Mouse (Mus musculus) cerebellum, postnatal 4 days (tissue): ENCODE results near the gene Nrros.
A peak's percentile ranks its signal among the peaks of the same experiment; 100 is the strongest.

ENCODE experiments used
- DNase-seq, 2 experiments: peaks; one replicate each; pipeline ENCODE4 v3.0.0; 2022; ENCODE audit warnings: low spot score in 2 of 2, mixed read lengths in 1 of 2

Gene Nrros

DNA sequence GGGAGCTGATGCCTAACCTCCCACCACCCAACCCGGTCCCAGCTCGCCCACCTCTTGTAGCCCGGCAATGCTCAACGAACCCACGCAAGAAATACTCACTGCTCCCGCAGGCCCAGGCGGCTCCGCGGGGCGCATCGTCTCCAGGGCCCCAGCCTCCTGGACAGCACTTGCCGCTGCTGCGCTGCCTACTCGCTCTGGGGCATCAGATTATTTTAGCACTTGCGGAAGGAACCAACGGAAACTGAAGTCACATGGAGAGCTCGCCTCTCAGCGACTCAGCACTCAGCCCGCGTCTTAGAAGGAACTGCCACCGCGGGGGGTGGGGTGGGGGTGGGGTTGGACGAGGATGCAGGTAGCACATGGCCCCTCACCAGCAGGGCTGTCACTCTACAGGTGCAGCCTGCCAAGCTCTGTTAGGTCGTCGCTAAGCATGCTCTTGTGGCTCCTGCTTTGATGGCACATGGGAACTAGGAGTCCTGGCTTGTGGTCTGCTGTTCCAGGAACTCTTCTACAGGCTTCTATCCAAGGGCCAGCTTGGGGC, at the start of gene Nrros:
Gene Nrros (minus strand): TSS at position 314 of the 541 bp plus-strand sequence.
- no peak for DNase-seq

DNA sequence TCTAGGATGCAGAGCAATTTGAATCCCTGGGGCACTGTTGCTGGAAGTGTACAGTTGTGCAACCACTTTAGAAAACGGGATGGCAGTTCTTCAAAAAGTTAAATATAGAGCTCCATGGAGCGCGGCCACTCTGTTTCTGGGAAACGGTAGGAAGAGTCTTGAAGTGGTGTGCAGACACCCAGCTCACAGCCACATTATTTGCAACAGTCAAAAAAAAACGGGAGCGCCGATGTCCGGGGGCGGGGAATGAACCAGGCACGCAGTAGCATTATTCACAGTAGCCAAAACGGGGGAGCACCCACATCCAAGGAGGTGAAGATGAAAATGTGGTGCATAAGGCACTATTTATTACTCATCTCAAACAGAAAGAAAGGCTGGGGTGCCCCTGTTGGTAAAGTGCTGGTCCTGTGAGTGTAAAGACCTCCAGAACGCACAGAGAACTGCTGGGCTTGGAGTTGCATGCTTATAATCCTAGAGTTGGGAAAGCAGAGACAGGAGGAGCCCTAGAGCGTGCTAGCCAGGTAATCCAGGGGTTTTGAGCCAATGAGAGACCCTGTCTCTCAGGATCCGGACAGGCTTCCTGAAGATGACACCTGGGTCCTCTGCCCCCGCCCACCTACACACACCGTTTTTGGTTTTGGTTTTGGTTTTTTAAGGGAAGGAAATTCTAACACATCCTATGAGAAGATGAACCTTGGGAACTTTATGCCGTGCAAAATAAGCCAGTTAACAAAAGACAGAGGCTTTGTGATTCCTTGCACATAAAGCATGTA, 49.6 kb upstream of the Nrros start:
- no peak for DNase-seq

GRCm38 (mm10) chr16:32214156-32214555, 48.8 kb upstream of the Nrros start:
- DNase-seq, result no peak

GRCm38 (mm10) chr16:32204902-32205301, 39.5 kb upstream of the Nrros start:
- DNase-seq, result no peak

- peak in 1 of 2 experiments; percentile 10 for DNase-seq
Measured at GRCm38 (mm10) chr16:32202681-32203080, 37.3 kb upstream of the Nrros start.

DNA sequence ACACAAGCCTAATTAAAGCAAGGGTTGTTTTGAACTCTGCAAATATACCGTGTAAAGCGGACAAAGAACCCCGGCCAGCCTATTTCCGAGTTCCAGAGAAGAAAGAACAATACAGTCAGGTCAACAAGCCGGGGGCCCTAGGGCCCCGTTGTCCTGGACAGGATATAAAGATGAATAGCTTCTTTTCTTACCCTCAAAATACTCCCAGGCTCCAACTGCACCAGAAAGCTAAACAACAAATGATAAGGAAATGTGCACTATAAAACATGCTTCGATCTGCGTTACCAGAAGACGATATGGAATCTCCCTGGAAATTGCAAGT, 35.6 kb upstream of the Nrros start:
- DNase-seq, result no peak

DNA sequence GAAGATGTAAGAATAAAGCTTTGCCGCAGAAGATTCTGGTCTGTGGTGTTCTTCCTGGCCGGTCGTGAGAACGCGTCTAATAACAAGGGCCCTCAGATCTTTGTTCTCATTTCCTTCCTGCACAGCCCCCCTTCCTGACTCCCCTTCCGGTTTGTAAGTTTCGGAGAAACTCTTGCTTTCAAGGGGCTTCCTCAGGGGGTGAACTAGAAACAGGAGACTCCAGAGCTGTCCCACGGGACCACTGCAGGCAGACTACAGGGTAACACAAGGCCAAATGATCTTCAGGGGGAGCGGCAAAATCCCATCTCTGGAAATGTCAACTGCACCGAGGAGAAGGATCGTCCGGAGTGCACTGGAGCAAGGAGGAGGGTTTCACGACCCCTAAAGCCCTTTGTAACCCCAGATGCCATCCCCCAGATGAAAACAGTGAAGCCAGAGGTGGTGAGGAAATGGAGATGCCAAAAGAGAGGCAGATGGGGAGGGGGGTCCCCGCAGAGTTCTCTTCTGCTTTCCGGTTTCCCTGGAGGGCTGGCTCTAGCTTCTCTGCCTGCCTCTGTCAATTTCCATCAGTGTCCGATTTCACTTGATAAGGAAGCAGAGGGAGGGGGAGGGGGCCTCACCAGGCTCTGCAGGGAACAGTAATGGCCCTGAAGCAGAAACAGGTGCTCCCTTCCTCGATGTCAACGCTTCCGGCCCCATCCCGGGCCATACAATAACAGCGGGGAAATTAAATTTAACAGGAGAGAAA, 35.0 kb upstream of the Nrros start:
- peak in 1 of 2 experiments; percentile 18 for DNase-seq

GRCm38 (mm10) chr16:32190011-32190441, 24.6 kb upstream of the Nrros start:
- no peak for DNase-seq

DNA sequence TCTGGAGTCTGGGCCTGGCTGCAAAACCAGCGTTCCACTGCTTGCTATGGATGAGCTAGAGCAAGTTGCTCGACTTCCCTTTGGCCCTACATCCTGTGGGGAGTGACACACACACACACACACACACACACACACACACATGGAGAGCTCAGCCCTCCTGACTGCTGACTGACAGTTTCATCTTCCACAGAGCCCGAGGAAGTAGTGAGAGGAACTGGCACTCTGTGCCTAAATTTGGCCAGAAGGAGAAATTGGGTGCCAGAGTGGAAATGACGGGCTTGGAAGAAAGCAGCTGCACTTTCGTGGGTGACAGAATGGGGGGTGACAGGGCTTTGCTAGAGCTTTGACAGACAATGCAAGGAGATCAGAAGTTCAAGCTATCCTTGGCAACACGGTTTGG, 23.7 kb upstream of the Nrros start:
- peak in 1 of 2 experiments; percentile 16 for DNase-seq

- no peak for DNase-seq
Measured at GRCm38 (mm10) chr16:32186056-32186455, 20.7 kb upstream of the Nrros start.

GRCm38 (mm10) chr16:32179333-32179901, 14.0 kb upstream of the Nrros start, which contains the start of gene Bex6:
Gene Bex6 (plus strand): TSS chr16:32179823.
- no peak for DNase-seq

- no peak for DNase-seq
Measured at GRCm38 (mm10) chr16:32176896-32177686, 11.7 kb upstream of the Nrros start.

DNA sequence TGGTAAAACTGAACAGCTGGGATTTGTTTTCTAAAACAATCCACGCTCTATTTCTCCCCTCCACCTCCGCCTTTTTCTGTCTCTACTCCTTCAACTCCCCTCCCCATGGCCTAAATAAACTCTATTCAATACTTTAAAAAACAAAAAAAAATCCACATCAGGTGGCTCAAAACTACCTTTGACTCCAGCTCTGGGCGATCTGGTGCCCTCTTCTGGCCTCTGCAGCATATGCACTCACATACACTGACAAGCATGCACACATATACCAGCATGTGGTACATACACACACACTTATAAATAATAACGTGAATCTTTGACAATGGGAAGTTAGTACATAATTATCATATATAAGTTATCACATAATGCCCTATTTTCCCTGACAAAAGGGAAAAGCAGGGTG, 9.6 kb upstream of the Nrros start:
- DNase-seq, result no peak

GRCm38 (mm10) chr16:32174340-32175005, 9.1 kb upstream of the Nrros start:
- no peak for DNase-seq

GRCm38 (mm10) chr16:32173401-32173800, 8.0 kb upstream of the Nrros start:
- no peak for DNase-seq

- no peak for DNase-seq
Measured at GRCm38 (mm10) chr16:32171031-32171731, 5.8 kb upstream of the Nrros start.

DNA sequence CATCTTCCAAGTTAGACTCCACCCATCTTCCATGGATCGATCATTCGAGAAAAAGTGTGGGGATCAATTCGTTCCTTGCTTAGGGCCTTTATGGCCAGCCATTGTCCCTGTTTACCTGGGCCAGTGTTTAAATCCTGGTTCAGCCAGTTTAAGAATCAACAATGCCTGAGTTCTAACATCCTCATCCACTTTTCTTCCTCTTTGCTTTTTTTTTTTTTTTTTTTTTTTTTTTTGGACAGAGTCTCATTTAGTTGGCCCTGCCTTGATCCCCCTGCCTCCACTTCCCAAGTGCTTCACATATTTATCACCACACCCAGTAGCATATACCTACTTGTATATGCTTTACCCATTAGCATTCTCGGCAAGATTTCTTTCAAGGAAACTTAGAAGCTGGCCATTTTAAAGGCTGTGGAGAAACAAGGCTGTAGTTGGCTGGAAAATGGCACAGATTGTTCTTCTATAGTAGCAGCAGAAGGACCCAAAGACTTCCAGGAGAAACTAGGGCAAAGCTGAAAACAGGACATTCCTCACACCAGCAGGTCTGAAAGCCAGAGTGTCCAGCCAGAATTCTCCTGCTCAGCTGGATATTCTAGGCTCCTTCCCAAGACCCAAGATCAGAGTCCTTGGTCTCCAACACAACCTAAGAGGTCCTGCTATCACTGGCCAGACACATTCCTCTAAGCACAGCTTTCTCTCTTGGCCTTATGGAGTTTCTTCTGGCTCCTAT, 2.6 kb upstream of the Nrros start:
- no peak for DNase-seq

GRCm38 (mm10) chr16:32164396-32165027, 882 bp downstream of the Nrros start:
- DNase-seq, result no peak

- no peak for DNase-seq
Measured at GRCm38 (mm10) chr16:32163891-32164290, 1.5 kb downstream of the Nrros start.
